Mouse (Mus musculus): ENCODE measurements around the gene Sh3rf3.

DNA sequence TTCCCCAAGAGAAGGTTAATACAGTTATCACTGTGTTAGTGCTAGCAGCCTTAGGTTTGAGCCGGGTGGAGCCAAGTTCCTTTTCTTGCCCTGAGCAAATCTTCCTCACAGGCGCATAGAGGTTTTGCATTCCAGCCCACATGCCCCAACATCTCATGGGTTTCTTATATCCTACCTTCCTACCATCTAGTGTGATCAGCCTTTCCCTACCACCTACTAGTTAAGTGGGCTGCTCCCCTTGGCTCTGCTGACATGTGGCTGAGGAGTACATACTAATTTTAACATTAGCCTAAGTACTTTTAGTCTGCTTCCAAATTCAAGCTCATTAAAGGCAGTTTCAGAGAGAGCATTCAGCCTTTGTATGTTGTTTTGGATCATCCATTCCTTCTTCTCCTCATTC is 72.7 kb downstream of the Sh3rf3 start:
- TF ChIP-seq CTCF (IDR thresholded peaks at IDR 0.05; ENCODE audit: low read depth) (no peak), EP300 (IDR thresholded peaks at IDR 0.05; ENCODE audit: low read depth) (no peak)
